Mouse (Mus musculus) left cerebral cortex, postnatal 10 days (tissue): ENCODE data around the gene Crbn. TPM values are rescaled to one million over a fixed set of nuclear protein-coding genes. Genes with fewer than 3 reads are reported as not detected.
A peak's percentile ranks its signal among the peaks of the same experiment; 100 is the strongest.

Experiments used
- DNase-seq, 2 experiments: peaks; one replicate each; pipeline ENCODE4 v3.0.0; 2021 to 2022; ENCODE audit warnings: low spot score in 2 of 2, mixed read lengths in 1 of 2; ENCODE audit errors: extremely low spot score in 1 of 2
- intact Hi-C: fragments of 180-260 bp; cut with DNase I; formaldehyde crosslinking; loops from one replicate; pipeline ENCODE4 v1.15.1; 2025
- total RNA-seq, 2 experiments: library from RNA; stranded (reverse); gene quantifications; 2 replicates each; pipeline ENCODE4 v1.2.3; 2021

Crbn gene
- total RNA-seq = 10 to 100 TPM; 73.9 to 81.1 TPM

DNA sequence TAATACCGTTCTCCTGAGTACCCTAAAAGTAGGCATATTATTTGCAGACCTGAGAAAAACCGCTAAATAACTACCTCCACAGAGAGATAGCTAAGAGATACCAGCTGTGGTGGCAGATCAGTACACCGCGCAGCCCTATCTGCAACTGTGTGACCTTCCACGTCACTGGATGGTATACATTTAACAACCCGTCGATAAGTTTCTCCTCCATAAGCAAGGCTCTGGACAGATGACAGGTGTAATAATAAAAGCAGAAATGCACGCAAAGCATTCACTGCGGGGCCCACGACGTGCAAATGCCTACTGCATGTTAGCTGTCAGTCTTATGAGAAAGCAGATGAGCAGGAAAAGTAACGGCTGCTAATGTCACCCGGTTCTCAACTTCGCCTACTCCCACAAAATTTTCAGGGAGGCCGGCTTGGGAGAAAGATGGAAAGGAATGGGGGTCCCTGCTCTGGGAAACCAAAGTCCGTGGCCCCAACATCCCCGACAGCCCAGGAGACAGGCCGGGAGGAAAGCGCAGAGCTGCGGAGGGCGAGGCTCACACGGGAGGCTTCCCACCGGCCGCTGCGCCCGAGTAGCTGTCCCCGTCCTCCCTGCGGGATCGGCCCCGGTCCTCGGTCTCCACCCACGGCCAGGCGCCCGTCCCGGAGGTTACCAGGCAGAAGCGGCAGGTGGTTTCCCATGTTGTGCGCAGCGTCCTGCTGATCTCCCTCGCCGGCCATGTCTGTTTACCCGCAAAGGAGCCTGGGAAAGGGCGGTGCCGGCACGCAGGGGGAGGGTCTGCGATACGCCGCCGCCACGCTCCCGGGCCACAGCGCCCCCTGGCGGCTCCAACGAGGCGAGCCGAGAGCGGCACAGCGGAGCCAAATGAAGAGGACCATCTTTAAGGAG is at the start of gene Crbn:
Gene Crbn, minus strand, starts transcription at position 745 of the 894 bp plus-strand sequence.
- intact Hi-C loops = no loop called here
- DNase-seq = peak; percentile 86 to 94

GRCm38 (mm10) chr6:106840181-106840580 is 40.3 kb upstream of the Crbn start:
- no peak for DNase-seq
- intact Hi-C loops = no loop called here

- no peak for DNase-seq
- intact Hi-C loops = no loop called here
Measured at GRCm38 (mm10) chr6:106838053-106838452, 38.2 kb upstream of the Crbn start.

DNA sequence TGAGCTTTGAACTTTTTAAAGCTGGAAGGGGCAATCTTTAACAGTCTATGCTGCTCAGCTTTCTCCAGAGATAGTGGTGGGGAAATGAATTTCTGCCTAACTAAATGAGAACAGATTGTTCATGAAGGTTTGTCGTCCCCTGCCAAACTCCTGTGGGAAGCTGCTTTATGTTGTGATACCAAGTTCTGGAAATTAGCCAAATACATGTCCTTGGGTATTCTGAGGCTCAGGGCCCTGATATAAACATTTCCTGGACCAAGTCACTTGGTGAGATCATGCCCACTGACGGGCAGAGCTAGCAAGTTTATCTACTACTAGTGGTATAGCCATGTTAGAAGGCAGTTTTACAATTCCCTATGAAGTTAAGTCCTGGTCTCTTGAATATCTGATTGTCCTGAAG is 35.4 kb upstream of the Crbn start:
- intact Hi-C loops = no loop called here
- DNase-seq = no peak

DNA sequence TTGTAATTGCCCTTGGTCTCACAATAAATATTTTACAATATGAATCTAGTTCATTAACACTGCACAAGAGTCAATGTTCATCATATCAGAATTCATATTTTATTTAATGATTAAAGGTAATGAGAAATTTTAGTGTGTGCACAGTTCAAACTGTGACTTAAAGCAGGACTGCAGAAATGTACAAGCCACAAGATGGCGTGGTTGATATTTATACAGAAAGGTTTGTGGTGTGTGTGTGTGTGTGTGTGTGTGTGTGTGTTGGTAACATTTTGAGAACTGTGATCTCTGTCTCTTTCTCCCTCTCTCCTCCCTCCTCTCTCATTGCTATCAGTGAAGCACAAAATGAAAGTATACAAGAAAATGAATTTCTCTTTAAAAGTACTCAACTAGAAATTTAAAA is 22.5 kb upstream of the Crbn start:
- intact Hi-C loops = loop anchor here (5.0 to 10.0 kb wide), 2 partner anchors 712 to 890 kb away; no protein-coding TSS in a partner anchor
- peak; percentile 35 to 52 for DNase-seq

DNA sequence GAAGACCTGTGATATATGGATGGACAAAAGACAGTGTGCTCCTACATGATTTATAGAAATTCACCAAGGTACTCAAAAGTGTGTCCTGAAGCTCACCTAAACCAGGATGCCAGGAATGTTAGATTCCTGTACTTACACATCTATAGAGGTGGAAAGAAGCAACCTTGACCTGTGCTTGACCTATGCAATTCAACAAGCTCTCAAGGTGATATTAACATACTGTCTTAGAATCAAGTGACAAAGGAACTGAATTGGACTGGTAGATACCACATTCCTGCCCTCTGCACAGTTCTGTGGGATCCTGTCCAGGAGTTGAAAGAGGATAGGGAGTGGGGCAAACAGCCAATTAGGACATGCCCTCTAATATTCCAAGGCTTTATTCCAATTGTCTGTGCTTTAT is 20.7 kb upstream of the Crbn start:
- DNase-seq = no peak
- intact Hi-C loops = loop anchor here (5.0 to 10.0 kb wide), 2 partner anchors 714 to 892 kb away; no protein-coding TSS in a partner anchor

DNA sequence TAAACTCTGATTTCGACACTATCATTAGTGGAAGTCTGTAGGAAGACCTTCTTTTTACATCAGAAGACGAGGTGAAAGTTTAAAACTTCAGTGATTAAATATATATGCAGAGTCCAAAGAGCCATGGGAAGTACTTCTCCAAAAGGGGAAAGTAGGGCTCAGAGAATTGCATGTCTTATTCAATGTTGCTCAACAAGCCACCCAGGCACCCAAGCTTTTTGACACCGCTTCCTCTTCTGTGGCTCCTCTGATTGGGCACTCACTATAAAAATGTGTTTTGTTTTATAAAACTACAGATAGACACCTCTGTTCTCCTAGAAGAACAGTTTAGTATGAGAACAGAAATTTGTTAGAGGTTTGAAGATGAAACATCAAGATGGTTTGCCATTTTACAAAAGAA is 20.0 kb upstream of the Crbn start:
- intact Hi-C loops = loop anchor here (5.0 to 10.0 kb wide), 2 partner anchors 715 to 892 kb away; no protein-coding TSS in a partner anchor
- DNase-seq = no peak

DNA sequence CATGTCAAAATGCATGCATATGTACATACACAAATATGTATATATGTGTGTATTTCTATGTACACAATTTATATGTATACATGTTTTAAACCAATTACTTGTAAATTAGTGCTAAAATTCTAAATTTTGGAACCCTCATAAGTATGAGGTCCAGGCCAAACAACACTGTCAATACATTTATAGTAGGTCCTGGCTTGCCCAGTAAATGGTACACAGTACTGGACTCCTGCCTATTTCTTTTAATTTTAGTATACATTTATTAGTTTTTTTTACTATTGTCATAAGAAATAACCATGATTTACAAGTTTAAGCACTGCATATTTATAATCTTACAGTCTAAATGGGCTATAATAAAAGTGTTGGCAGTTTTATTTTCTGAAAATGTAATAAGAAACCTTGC is 19.4 kb upstream of the Crbn start:
- no peak for DNase-seq
- intact Hi-C loops = no loop called here

DNA sequence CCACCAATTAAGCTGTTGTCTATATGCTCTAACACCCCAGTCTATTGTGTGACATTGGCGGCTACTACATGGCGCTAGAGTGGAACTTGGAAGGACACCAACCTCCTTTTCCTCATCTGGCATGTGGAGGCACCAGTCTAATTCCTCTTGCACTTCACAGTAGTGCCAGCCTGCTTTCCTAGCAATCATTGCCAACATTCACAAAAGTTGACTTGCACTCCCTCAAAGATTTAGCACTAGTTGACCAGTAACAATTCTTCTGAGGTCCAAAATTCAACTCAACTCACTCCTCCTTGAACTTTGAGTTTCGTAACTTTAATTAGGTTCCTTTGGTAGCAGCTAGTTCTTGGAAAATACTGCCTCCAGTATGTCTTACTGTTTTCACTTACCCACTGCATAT is 10.8 kb upstream of the Crbn start:
- DNase-seq = no peak
- intact Hi-C loops = no loop called here

- DNase-seq = no peak
- intact Hi-C loops = no loop called here
Measured at GRCm38 (mm10) chr6:106809161-106809560, 9.3 kb upstream of the Crbn start.

DNA sequence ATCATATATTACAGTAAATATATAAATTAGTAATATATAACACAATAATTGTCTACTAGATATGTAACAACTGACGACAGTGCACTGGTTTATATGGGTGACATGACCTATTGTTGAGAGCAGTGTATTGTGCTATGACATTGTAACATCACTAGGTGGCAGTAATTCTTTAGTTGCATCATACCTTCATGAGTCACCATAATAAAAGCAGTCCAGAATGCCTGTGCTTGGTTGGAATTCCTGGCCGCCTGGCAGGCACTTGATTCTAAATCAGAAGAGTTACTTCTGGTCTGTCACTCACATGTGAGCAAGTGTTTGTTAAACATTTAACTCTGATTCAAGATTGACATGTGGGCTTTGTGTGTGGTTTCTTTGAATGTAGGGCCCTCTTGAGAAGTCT is 5.0 kb upstream of the Crbn start:
- intact Hi-C loops = loop anchor here (2.0 kb wide), 1 partner anchor 1248 kb away; no protein-coding TSS in a partner anchor
- DNase-seq = peak in 1 of 2 experiments; percentile 41

DNA sequence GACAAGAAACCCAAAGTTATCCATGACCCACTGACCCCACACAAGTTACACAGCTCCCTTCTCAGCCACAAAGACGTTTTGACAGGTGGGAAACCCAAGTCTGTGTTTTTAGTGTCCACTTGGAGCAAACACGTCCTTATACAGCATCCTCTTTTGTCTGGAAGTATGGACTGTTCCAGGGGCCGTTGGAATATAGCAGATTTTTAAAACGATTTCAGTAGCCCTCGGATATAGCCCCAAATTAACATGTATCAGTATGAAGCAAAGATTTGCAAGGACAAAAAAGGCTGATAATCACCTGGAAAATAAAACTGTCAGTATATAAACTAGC is 315 bp upstream of the Crbn start:
- intact Hi-C loops = no loop called here
- no peak for DNase-seq

DNA sequence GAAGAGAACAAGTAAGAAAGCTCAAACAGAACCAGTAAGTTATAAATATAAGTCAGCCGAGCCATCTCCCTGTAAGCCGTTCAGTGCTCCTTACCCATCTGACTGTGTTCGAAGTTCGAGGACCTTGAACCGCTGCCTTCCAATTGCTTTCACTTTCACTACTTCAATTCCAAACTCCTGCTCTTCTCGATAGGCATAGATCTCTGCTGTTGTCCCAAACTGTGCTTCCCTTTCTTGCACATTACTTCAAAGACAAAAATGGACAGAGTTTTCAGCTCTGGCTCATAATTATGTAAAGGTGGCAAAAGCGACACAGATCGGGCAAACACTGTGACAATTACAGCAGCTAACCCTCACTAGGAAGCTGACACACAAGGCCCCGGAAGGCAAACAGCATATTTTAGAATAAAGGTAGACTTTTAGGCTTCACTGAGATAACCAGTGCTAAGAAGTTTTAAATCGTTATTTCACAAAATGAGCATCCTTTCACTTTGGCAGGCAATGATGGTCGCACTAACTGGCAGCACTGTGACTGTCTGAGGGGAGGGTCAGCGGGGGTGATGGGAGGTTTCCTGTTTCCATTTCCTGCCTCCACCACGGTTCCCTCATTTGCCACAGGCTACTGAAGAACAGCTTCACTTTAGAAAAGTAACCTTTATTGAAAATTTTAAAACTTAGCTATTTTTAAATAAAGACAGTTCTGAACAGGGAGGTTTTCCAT is 5.6 kb downstream of the Crbn start:
- DNase-seq = no peak
- intact Hi-C loops = no loop called here

- DNase-seq = no peak
- intact Hi-C loops = no loop called here
Measured at GRCm38 (mm10) chr6:106793621-106794020, 6.3 kb downstream of the Crbn start.

- DNase-seq = no peak
- intact Hi-C loops = no loop called here
Measured at GRCm38 (mm10) chr6:106793088-106793487, 6.8 kb downstream of the Crbn start.

- intact Hi-C loops = no loop called here
- DNase-seq = no peak
Measured at GRCm38 (mm10) chr6:106792486-106792885, 7.4 kb downstream of the Crbn start.

- no peak for DNase-seq
- intact Hi-C loops = no loop called here
Measured at GRCm38 (mm10) chr6:106791429-106791828, 8.4 kb downstream of the Crbn start.

- DNase-seq = no peak
- intact Hi-C loops = no loop called here
Measured at GRCm38 (mm10) chr6:106787138-106787537, 12.7 kb downstream of the Crbn start.

DNA sequence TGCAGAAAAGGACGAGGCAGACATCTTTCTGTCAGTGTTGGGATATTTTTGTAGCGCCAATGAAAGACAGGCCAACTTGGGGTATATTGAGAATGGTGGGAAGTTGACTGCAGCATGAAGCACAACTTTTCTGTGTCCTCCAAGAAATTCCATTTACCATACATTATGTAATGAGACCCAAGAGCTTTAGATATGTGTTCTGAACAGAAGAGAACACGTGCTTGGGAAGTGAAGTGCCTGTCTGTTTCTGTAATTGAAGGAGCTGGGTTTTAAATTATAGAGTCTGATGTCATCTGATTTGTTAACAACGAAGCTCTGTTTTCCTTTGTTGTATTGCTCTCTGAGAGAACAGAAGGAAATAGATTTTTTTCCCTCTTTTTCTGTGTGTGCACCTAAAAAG is 29.8 kb downstream of the Crbn start:
- no peak for DNase-seq
- intact Hi-C loops = no loop called here

- intact Hi-C loops = no loop called here
- no peak for DNase-seq
Measured at GRCm38 (mm10) chr6:106769290-106769866, 30.5 kb downstream of the Crbn start.
